Mouse (Mus musculus): ENCODE results near the gene Rhot2. TPM values are rescaled to one million over a fixed set of nuclear protein-coding genes. Genes with fewer than 3 reads are reported as not detected.

The Rhot2 gene
- total RNA-seq, 2 experiments from 2014 or later: 71.6 to 98.5 TPM

DNA sequence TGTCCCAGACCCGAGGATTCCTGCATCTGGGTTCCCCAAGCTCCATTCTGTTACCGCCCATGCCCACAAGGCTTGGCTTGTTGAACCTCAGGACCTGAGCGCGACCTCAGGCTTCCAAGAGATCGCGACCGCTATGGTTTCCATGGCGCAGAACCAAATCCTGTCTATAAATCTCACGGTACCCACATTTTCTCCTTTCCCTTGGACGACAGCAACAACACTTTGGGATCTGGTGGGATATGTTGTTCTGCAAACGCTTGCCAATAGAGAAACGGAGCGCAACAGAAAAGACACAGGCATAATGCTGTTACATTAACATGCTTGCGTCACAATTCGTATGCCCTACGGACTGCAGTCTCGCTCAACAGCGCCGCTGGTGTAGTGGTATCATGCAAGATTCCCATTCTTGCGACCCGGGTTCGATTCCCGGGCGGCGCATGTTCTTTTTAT lies 30.1 kb upstream of the Rhot2 start, which contains the start of gene Mettl26:
Gene Mettl26, plus strand, starts transcription at position 354 of the 450 bp plus-strand sequence.
- peak; percentile 96 for DNase-seq

DNA sequence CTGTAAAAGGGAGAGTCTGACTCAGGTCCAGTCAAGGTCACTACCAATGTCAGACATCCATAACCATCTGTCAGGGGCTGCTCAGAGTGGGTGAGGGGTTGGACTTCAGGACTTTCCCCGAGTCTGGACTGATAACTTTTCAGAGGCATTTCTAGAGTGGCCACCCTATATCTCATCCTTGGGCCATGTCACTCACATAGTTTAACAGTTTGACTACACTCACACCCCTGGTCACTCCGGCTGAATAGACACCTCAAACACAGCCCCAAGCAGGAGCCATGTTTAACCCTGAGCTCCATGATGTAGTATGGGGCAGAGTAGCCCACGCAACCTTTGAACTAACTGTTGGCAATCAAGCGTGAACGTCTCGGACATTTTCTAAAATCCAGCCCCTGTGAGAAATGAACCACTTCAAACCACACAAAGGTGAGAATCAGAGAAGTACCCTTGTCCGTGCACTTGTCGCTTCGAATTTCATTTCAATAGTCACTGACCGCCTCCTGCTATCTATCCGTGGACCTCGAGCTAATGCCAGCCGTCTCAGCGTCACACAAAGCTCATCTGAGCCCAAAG lies 29.6 kb upstream of the Rhot2 start:
- peak; percentile 44 for DNase-seq

DNA sequence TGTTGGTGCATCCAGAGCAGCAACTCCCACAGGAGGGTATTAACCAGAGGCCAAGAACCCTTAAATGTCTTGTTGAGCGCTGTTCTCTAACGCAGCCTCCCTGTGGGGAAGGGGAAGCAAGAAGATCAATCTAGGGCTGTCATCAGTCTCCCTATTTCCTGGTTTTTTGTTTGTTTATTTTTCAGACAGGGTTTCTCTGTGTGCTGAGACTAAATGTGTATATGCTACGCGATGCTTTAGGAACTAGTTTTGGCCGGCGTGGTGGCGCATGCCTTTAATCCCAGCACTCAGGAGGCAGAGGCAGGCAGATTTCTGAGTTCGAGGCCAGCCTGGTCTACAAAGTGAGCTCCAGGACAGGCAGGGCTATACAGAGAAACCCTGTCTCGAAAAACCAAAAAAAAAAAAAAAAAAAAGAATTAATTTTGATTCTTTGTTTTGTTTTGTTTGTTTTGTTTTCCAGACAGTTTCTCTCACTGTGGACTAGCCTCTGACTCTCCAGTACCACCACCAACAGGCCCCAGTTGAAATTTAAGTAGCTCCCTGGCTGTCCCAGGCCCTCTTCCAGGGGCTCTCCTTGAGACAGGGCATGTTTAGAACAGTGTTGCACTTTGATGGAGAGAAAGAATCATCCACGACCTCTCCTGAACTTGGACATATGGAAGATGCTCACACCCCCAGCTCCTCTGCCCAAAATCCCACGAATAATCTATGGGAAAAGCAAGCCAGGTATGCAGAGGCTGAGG lies 28.9 kb upstream of the Rhot2 start:
- no peak for DNase-seq

DNA sequence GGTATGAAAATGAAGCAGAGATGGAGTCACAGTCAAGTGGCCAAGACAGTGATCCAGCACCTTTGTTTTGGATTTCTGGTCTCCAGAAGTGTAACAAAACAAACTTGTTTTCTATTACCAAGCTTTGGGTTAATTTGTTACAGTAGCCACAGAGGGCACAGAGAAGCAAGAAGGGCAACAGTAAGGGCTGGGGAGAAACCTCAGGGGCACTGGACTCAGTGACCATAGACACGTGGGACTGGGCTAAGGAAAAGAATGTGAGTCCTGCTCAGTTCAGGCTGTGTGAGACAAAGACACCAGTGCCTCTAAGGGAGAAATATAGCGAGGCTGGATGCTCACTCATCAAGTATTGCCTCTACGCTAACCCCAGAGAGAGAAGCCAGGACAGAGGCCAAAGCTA lies 28.0 kb upstream of the Rhot2 start:
- no peak for DNase-seq

DNA sequence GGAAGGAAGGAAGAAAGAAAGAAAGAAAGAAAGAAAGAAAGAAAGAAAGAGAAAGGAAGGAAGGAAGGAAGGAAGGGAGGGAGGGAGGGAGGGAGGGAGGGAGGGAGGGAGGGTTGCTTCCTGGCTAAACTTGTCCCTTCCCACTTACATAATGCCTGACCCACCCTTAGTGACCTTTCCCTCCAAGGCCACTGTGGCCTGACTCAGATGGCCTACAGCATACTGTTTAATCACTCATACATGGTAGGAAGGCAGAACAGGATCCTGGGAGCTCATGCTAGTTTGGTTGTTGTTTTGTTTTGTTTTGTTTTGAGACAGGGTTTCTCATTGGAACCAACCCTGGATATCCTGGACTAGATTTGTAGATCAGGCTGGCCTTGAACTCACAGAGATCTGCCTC lies 26.9 kb upstream of the Rhot2 start:
- peak; percentile 69 for DNase-seq

DNA sequence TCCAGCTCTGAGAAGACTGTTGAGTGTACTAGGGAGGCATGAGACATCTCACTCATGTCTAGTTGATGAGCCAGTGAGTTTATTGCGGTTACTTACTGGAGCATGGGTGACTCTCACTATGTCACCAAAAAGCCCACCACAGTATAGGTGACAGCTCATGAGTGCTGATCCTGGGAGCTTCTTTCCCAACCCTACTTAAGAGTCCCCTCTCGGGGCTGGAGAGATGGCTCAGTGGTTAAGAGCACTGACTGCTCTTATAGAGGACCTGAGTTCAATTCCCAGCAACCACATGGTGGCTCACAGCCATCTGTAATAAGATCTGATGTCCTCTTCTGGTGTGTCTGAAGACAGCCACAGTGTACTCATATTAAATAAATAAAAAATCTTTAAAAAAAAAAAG lies 25.3 kb upstream of the Rhot2 start:
- no peak for DNase-seq

DNA sequence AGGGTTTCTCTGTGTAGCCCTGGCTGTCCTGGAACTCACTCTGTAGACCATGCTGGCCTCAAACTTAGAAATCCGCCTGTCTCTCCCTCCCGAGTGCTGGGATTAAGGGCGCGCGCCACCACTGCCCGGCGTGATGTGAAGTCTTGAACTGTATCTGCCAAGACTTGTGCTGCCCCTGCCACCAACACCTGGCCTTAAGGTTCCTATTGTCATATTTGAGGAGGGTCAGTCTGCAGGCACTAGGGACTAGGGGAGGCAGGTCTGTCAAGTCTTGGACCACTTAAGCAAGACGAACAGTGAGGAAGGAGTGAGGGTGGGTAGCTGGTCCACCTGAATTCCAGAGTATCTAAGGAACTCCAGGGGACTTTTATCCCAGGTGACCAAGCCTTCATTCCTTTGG lies 24.8 kb upstream of the Rhot2 start:
- no peak for DNase-seq

DNA sequence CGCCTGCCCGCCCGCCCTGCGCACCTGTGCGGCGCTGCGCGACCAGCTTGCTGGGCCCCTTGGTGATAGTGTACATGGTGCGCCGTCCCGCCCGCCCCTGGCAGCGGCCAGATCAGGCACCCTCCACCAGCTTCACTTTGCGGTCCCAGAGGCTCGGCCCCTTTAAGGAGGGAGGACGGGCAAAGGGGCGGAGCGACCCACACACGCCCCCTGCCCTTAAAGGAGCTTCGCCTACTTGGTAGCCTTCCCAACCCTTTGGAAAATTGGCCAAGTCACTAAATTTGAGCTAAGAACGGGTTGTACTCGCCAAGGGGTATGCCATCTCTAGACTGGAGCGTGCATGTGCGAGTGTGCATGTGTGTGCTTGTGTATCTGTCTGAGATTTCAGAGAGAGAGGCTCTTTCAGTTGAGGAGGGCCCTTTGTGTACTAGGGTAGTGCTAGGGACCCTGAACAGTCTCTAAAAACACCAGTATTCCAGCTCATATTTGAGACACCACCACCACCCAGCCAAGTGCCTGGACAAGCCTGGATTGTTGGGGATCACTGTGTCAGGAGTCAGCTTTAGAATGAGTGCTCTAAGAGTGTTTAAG lies 24.0 kb upstream of the Rhot2 start, which contains the start of gene Mcrip2:
Gene Mcrip2, minus strand, starts transcription at position 164 of the 591 bp plus-strand sequence.
- peak; percentile 92 for DNase-seq

DNA sequence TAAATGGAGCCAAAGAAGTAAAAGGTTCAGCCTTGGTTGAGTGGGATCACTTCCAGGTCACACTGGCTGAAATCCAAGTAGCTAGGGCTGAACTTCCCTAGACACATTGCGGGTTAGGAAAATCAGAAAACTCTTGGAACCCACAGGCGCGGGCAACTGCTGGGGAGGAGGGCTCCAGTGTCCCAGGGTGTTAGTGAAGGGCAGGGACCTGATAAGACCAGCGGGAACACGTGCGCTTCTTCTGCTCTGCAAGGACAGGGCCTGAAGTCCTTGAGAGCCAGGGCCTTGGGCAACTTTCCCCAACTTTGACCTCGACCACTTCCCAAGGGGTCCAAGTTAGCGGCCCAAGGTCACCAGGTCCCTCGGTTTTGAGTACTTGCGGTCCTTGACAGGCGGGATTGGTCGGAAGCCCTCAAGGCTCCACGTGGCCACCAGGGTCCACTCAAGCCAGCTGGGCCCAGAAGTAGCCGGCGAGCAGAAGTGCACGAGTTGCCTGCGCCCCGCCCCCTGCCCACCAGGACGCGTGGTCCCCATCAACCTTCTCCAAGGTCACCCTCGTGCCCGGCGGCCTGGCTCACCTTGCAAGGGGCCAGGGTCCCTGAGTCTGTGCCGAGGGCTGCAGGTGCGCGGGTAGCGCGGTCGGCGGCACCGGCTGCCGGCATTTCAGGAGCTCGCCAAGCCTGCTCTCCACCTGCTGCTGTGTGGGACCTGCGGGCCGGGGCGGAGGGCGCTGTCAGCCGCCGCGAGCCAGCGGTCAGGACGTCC lies 23.4 kb upstream of the Rhot2 start:
- peak; percentile 88 for DNase-seq

DNA sequence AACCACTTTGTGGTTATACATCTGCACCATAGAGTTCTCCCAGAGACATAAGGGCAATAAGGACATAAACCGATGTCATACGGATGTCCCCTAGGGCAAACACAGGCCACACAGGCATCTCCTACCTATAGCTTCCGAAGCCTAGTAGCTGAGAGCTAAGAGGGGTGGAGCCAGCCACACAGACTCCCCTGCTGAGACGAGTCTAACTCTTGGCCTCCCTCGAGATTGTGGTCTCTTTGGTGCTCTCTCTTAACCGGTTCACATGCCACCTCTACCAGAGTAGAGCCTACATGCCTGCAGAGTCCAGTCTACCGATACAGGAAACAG lies 22.8 kb upstream of the Rhot2 start:
- no peak for DNase-seq

DNA sequence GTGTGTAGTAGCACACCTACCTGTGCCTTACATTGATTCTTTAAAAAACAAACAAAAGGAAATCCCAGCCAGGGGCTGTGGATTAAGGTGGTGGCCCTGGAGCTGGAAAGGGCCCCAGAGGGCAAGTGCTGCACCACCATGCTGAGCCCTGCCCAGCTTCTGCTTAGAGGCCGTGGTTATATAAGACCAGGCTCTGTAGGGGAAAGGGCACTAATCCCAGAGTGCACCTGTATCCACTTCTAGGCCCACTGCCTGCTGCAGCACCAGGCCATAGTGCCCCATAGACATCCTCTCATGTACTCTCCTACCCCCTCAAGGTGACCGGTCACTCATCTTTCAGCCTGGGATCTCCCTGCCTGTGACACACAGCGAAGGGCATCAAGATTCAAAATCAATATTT lies 21.5 kb upstream of the Rhot2 start:
- DNase-seq: peak; percentile 56

DNA sequence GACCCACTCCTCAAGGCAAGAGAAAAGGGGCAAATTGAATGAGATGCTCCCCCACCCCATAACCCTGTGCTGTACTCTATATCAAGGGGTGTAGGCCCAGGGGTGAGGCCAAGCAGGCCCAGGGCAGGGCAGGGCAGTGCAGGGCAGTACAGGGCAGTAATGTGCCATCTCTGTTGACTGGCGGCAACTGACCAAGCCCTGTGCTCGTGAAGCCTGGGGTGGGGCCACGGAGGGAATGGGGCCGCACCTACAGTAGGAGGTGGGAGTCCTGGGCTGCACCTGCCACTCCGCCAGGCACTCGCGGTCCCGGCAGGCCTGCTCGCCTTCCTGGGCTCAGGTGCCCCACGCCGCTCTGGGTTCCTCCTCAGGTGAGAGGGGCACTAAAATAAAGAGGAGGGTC lies 20.6 kb upstream of the Rhot2 start:
- no peak for DNase-seq

DNA sequence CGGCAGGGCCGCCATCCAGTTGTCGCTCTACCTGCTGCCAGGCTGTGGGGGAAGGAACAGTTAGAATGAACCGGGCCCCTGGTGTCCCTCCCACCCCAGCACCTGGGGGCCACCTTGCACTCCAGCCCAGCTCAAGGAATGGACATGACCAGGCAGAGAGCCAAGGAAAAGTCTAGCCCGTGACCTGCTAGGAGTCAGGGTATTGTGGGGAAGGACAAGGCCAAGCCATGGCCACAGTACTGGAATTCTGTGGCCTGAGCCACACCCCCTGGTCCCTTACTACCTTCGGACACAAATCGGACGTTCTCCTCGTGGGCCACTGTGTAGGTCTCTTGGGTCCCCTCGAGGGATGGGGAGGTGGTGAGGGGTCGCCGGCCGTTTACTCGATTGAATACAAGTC lies 19.7 kb upstream of the Rhot2 start:
- DNase-seq: peak; percentile 45

DNA sequence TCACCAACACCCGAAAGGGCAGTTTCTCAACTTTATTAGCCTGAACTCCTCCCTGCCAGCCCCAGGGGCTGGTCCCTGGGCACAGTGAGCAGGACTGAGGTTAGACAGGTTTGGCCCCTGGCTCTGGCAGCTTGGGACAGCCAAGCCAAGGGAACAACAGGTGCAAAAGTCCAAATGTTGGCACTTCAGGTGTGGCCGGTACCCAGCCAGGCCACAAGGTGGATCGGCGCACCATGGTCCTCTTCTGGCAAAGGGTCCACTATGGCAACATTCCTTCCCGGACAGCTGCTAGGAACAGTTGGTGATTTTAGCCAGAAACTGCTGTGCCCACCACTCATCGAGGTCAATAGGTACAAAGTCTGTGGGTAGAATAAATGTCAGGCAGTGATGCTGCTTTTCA lies 19.0 kb upstream of the Rhot2 start:
- DNase-seq: no peak

DNA sequence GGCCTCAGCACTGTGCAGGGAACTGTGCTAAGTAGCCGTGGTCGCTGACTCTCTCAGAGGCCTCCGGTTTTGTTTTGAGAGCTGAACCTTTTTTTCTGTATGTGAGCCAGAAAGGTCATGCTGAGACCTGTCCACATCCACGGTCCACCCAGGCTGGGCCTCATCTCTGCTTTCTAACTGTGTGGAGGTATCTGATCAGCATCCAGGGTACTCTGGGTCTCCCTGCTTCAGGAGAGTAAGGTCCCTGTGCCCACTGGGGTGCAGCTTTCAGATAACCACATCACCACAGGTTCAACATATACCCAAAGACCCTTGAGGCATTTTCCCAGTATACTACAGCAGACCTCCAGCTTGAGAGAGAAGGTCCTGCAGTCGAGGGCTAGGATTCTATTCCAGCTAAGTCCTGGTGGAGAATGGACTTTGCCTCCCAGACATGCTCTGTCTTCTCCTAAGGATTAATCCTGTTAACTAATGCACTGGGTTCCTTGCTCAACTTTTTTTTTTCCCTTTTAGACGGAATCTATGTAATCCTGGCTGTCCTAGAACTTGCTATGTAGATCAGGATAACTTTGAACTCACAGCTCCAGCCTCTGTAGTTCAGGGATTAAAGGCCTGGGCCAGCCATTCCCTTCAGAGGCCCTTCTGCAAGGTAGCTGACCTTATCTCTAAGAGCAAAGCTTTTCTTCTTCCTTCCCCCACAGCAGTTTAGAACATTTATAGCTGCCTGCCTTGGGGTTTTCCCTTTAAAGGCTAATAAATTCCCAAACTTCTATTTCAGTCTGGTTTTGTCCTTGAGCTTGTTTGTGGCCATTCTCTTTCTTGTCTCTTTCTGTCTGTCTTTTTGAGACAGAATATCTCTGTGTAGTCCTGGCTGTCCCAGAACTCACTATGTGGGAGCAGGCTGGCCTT lies 17.3 kb upstream of the Rhot2 start:
- DNase-seq: no peak

DNA sequence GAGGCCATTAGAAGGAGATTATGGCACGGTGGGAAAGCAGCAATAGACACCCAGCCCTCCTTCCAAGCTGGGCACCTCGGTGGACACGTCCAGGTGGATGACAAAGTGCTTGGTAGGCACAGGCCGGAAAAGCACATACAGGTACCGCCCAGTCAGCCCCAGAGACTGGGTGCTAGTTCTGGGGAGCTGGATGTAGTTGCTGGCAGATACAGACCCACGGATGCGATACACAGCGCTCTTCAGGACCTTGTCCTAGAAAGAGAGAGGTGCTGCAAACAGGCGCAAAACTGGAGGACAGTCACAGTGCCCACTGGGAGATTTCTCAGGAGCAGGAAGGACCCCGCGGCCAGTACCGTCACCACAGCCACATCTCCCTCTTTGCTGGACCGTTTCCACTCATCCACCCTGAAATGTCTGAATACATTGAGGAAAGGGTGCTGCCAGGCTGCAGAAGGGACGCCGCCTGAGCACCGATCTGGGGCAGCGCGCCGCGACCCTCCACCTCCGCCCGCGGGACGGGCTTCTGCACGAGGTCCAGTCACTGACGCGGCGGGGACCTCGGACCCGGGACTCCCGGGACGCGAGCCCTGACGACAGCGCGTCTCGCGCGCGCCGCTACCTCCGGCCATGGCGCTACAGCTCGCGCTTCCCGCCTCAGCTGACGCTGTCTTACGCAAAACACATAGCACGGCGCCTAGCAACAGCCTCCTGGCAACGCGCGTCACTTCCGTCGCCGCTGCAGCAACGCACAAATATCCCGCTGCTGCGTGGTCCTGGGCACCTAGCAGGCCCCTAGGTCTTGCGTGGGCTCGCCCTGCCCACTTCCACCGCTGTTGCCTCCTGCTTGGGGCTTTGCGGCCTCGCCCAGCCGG lies 16.4 kb upstream of the Rhot2 start, which contains the start of gene Wdr90:
Gene Wdr90, minus strand, starts transcription at position 670 of the 872 bp plus-strand sequence.
- DNase-seq: peak; percentile 95

DNA sequence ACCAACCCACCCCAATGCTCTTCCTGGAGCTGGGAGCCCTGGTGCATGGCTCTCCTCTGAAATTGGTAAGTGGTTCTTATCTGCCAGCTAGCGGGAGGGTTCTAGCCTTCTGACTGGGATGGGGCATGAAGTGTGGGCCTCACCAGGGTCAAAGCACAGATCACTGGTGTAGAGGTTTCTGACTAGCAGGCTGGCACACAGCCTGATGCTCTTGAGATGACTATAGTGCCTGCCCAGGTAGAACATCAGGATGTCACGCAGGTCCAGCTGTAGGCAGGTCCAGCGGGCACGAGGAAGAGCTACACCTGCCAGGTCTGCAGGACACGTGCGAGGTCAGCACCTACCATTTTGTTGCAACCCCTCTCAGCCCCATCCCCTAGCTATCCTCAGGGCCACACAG lies 15.6 kb upstream of the Rhot2 start:
- DNase-seq: no peak

DNA sequence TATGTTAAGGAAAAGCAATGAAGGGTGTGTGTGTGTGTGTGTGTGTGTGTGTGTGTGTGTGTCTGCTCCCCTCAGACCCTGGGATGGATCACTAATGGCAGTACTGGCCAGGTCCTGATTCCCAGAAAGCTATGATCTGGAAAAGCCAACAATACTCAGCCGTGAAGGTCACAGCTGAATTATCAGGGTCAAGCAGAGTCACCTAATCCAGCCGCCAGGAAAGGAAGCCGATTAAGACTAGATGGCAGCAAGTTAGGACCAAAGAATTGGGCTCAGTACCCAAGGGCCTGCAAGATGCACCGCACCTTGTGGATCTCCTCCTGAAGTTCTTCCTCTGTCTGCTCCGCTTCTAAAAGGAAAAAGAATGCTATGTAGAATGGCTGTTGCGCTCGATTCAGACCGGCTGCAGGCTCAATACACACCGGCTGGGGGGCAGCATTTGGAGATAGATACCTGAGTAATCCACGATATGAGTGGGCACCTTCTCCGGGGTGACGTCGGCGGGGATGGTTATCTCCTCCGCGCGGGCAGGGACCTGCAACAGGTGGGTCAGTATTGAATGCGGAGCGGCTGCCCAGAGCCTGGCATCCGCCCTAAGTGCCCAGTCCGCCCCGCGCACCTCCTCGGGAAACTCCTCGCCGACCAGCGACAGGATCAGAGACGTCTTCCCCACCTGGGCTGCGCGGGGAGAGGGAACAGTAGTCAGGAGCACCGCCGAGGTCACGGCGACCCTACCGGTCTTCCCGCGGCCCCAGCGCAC lies 835 bp downstream of the Rhot2 start:
- DNase-seq: no peak

DNA sequence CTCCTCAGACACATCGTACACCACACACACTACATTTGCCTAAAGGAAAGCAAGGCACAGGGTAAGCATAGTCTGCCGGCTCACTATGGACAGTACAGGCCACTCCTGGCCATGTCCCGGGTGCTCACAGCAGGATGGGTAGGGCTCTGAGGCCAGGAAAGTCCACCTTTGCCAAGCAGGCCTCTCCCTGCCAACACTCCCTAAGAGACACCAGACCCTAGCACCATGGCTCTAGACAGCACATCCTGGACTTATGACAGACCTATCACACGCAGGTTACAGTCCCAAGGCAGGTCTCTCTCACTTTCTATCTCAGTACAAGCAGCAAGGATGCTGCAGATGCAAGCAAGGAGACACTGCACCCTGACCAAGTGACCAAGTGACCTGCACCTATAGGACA lies 1.5 kb downstream of the Rhot2 start:
- no peak for DNase-seq

DNA sequence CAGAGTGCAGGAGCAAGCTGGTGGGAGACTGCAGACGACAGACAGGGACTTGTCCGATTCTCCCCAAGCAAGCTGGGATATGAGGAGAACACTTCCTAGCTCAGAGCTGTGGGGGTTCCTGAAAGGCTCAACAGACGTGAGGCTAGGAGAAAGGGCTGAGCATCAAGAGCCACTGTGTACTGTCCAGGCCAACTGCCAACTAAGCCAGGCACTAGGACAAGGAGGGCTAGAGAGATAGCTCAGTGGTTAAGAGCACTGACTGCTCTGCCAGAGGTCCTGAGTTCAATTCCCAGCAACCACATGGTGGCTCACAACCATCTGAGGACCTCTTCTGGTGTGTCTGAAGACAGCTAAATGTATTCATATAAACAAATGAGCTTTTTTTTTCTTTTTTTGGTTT lies 2.1 kb downstream of the Rhot2 start:
- no peak for DNase-seq
